Mouse (Mus musculus): Measurements from ENCODE around the gene Prg3. TPM values are rescaled to one million over a fixed set of nuclear protein-coding genes. Genes with fewer than 3 reads are reported as not detected.

Prg3 gene
- total and polyA plus RNA-seq, 3 experiments, result not detected

DNA sequence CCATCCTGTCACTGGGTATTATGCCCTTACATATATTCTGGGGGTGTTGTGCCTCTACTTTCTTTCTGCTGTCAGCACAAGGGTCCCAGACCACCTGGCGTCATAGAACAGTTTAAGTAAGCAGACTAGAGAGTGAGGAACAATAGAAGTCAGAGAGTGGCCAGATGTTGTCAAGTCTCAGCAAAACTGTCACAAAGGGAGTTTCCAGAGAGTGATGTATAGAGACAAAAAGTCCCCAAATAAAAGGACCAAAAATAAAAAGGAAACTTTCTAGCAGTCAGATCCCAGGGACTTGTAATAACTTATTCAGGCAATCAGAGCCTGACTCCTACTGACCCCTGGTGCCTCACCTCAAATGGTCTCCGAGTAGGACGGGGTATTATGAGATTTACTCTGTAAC, 26.1 kb upstream of the Prg3 start:
- Histone ChIP-seq H3K9ac (ENCODE audit: control insufficient read depth, low read depth, low read length, poor library complexity, severe bottlenecking) (no peak overlapping the region), H3K36me3 (ENCODE audit: control insufficient read depth in 1 of 2, insufficient read depth in 2 of 2, low read length in 2 of 2) (peaks cover 0 to 16% of the 10 kb centered on the region in 2 experiments; a peak in 3 of 4 replicates), H3K9me3 (replicated peaks; ENCODE audit: insufficient read depth, low read length) (no peaks in the 10 kb centered on the region), H3K79me2 (ENCODE audit: control insufficient read depth, insufficient read depth, low read length, poor library complexity) (no peaks in the 10 kb centered on the region), H3K27ac (ENCODE audit: control insufficient read depth, low read depth, low read length) (no peak overlapping the region), H3K27me3 (ENCODE audit: control insufficient read depth in 1 of 2, insufficient read depth in 2 of 2, low read length in 2 of 2) (no peaks in the 10 kb centered on the region), H3K4me1 (ENCODE audit: control insufficient read depth in 1 of 2, insufficient read depth in 2 of 2, low read length in 2 of 2) (peaks cover 3 to 8% of the 10 kb centered on the region in 2 experiments), H3K4me3 (ENCODE audit: control insufficient read depth in 1 of 2, insufficient read depth in 1 of 2, low read depth in 2 of 2, low read length in 2 of 2) (no peak overlapping the region)
- no peak for DNase-seq (ENCODE audit: low read depth, low spot score)
- TF ChIP-seq E2F4 (IDR thresholded peaks at IDR 0.05; ENCODE audit: borderline replicate concordance, low read depth, low read length) (no peak), MXI1 (IDR thresholded peaks at IDR 0.05; ENCODE audit: low read depth, low read length) (no peak), TBP (IDR thresholded peaks at IDR 0.05; ENCODE audit: low read depth, low read length) (no peak), EP300 (IDR thresholded peaks at IDR 0.05; ENCODE audit: low read depth in 1 of 2, low read length in 2 of 2) (no peak), CHD1 (IDR thresholded peaks at IDR 0.05; ENCODE audit: low read depth, low read length) (no peak), ZKSCAN1 (IDR thresholded peaks at IDR 0.05; ENCODE audit: low read depth, low read length) (no peak), RCOR1 (IDR thresholded peaks at IDR 0.05; ENCODE audit: low read depth, low read length) (no peak), TCF12 (IDR thresholded peaks at IDR 0.05; ENCODE audit: low read depth, low read length) (no peak), GATA1 (IDR thresholded peaks at IDR 0.05; ENCODE audit: low read depth, low read length) (no peak), MAX (IDR thresholded peaks at IDR 0.05; ENCODE audit: low read length) (no peak), JUND (IDR thresholded peaks at IDR 0.05; ENCODE audit: low read depth, low read length) (no peak), HCFC1 (IDR thresholded peaks at IDR 0.05; ENCODE audit: low read depth, low read length) (no peak), GABPA (IDR thresholded peaks at IDR 0.05; ENCODE audit: low read depth, low read length) (no peak), KAT2A (conservative IDR thresholded peaks at IDR 0.05; ENCODE audit: low read depth, low read length) (no peak), MAZ (IDR thresholded peaks at IDR 0.05; ENCODE audit: low read depth, low read length) (no peak), UBTF (IDR thresholded peaks at IDR 0.05; ENCODE audit: borderline replicate concordance, insufficient read depth, low read depth, low read length) (no peak)

DNA sequence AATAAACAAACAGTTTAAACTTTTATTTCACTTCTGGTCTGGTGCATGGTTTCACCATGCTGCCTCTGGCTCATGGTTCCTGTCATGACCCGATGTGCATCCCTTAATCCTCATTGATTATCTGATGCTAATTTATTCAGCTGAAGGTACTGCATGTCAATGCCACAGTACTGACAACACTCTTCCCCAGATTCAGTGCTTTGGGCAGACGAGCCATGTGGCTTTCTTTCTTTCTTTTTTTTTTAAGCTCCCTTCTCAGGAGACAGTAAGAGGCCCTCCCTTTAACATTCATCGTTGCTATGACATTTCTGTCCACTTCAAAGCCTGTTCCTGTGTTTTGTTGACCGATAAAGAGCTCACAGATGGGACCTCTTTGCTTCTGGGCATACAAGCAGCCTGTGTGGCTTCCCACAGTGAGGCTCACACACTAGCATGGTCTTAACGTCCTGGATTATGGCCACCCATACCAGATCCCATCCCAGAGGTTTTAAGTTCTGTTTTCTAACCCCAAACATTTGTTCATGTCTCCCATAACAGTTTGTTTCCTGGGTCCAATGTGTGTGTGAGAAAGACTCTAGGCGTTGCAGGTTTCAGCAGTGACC, 25.0 kb upstream of the Prg3 start:
- TF ChIP-seq CHD1 (IDR thresholded peaks at IDR 0.05; ENCODE audit: low read depth, low read length), result no peak
- TF ChIP-seq NELFE (IDR thresholded peaks at IDR 0.05; ENCODE audit: low read depth, low read length), result no peak
- TF ChIP-seq ELF1 (IDR thresholded peaks at IDR 0.05; ENCODE audit: low read depth, low read length), result no peak
- TF ChIP-seq MAX (IDR thresholded peaks at IDR 0.05; ENCODE audit: low read length), result no peak
- no peak for TF ChIP-seq MEF2A (IDR thresholded peaks at IDR 0.05; ENCODE audit: extremely low read depth, insufficient replicate concordance, low read depth, low read length, poor library complexity, severe bottlenecking)
- no peak for TF ChIP-seq TBP (IDR thresholded peaks at IDR 0.05; ENCODE audit: low read depth, low read length)
- no peak for TF ChIP-seq SIN3A (IDR thresholded peaks at IDR 0.05; ENCODE audit: low read length)
- TF ChIP-seq USF1 (IDR thresholded peaks at IDR 0.05; ENCODE audit: low read depth, low read length), result no peak
- TF ChIP-seq SMC3 (IDR thresholded peaks at IDR 0.05; ENCODE audit: low read depth, low read length), result no peak
- TF ChIP-seq RCOR1 (IDR thresholded peaks at IDR 0.05; ENCODE audit: low read depth, low read length), result no peak
- TF ChIP-seq BHLHE40 (IDR thresholded peaks at IDR 0.05; ENCODE audit: borderline replicate concordance, low read depth, low read length), result no peak
- no peak for TF ChIP-seq MYB (IDR thresholded peaks at IDR 0.05; ENCODE audit: low read depth, low read length)
- no peak for TF ChIP-seq TAL1 (IDR thresholded peaks at IDR 0.05; ENCODE audit: low read length)
- no peak for TF ChIP-seq MXI1 (IDR thresholded peaks at IDR 0.05; ENCODE audit: low read depth, low read length)
- TF ChIP-seq CTCF (IDR thresholded peaks at IDR 0.05 in 2 of 3, conservative IDR thresholded peaks at IDR 0.05 in 1 of 3; ENCODE audit: control insufficient read depth in 1 of 3, insufficient read depth in 1 of 3, low read depth in 2 of 3, low read length in 3 of 3, poor library complexity in 1 of 3, severe bottlenecking in 1 of 3), result no peak
- H3K36me3 ChIP-seq (ENCODE audit: control insufficient read depth in 1 of 2, insufficient read depth in 2 of 2, low read length in 2 of 2), result peaks cover 0 to 19% of the 10 kb centered on the region in 2 experiments; a peak in 2 of 4 replicates
- H3K4me3 ChIP-seq (ENCODE audit: control insufficient read depth in 1 of 2, insufficient read depth in 1 of 2, low read depth in 2 of 2, low read length in 2 of 2), result no peak overlapping the region
- H3K27me3 ChIP-seq (ENCODE audit: control insufficient read depth in 1 of 2, insufficient read depth in 2 of 2, low read length in 2 of 2), result no peaks in the 10 kb centered on the region
- H3K79me2 ChIP-seq (ENCODE audit: control insufficient read depth, insufficient read depth, low read length, poor library complexity), result no peaks in the 10 kb centered on the region
- DNase-seq (ENCODE audit: low read depth, low spot score), result no peak
- H3K27ac ChIP-seq (ENCODE audit: control insufficient read depth, low read depth, low read length), result no peak overlapping the region
- peaks cover 9 to 11% of the 10 kb centered on the region in 2 experiments for H3K4me1 ChIP-seq (ENCODE audit: control insufficient read depth in 1 of 2, insufficient read depth in 2 of 2, low read length in 2 of 2)
- H3K9me3 ChIP-seq (replicated peaks; ENCODE audit: insufficient read depth, low read length), result no peaks in the 10 kb centered on the region
- H3K9ac ChIP-seq (ENCODE audit: control insufficient read depth, low read depth, low read length, poor library complexity, severe bottlenecking), result no peak overlapping the region
